Mouse (Mus musculus) stomach, adult 2 months (tissue): ENCODE measurements around the gene Gm19935. TPM values are rescaled to one million over a fixed set of nuclear protein-coding genes. Genes with fewer than 3 reads are reported as not detected.

Experiments
- polyA plus RNA-seq: library from polyadenylated mRNA; depleted of rRNA; stranded (reverse); fragments of >200 nt; gene quantifications from 2 replicates; pipeline ENCODE4 v1.2.3, GENCODE M21; 2012; rRNA removed

Gm19935 gene
- polyA plus RNA-seq = not detected in 2 replicates

DNA sequence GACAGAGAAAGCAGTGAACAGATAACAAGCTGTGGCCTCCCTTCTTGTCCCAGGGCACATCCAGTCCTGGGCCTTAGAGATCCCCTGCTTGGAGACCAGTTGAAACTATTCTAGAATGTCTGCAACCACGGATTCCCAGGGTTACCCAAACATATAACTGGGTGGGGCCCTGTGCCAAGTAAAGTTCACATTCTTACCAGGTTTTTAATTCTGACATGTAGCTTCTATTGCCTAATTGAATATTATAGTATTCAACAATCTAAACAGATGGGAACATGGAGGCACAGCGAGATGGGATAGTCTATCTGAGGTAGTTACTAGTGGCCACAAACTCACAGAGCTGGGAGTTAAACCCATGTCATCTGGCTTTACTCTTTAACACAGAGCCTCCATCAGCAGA lies at the start of gene Gm19935:
Gene Gm19935 (minus strand): TSS at position 101 of the 400 bp plus-strand sequence.

GRCm38 (mm10) chr8:90828181-90828986 lies 11.2 kb upstream of the Gm19935 start, which contains the start of gene Chd9:
Chd9 (plus strand) TSS chr8:90828352.

Other genes with a start within 250 kb of the Gm19935 start
- gene Chd9, start 11.0 kb upstream of the Gm19935 start, polyA plus RNA-seq = 607 and 992 TPM in 2 replicates